Mouse (Mus musculus): Measurements from ENCODE around the gene Kansl1l. TPM values are rescaled to one million over a fixed set of nuclear protein-coding genes. Genes with fewer than 3 reads are reported as not detected.

The Kansl1l gene
- polyA plus RNA-seq, 1 experiment from 2014 or later = 11.0 TPM

GRCm38 (mm10) chr1:66821966-66822365 lies 4.6 kb upstream of the Kansl1l start:
- Histone ChIP-seq H3K9ac (ENCODE audit: low read length) (no peak overlapping the region), H3K4me1 (ENCODE audit: control insufficient read depth, insufficient read depth, low read length) (0 out of 2 replicates have a peak, but pooled peaks cover 4% of the 10 kb centered on the region), H3K9me3 (replicated peaks; ENCODE audit: control insufficient read depth, low read length) (no peaks in the 10 kb centered on the region), H3K36me3 (ENCODE audit: control insufficient read depth, insufficient read depth, low read length) (no peaks in the 10 kb centered on the region), H3K4me2 (ENCODE audit: low read depth, low read length) (no peak overlapping the region), H3K27ac (ENCODE audit: low read length) (no peak overlapping the region), H3K4me3 (replicated peaks; ENCODE audit: low read length) (no peak overlapping the region), H3K27me3 (ENCODE audit: control insufficient read depth, insufficient read depth, low read length) (no peaks in the 10 kb centered on the region)
- WGBS = 71% methylated on average over 9 of the region's 9 CpGs
- no peak for ATAC-seq (ENCODE audit: insufficient read depth, low FRiP score)

GRCm38 (mm10) chr1:66820241-66820640 lies 2.9 kb upstream of the Kansl1l start:
- no peak overlapping the region for H3K9ac ChIP-seq (ENCODE audit: low read length)
- no peaks in the 10 kb centered on the region for H3K9me3 ChIP-seq (replicated peaks; ENCODE audit: control insufficient read depth, low read length)
- 16% methylated on average over 7 of the region's 7 CpGs for WGBS
- H3K27me3 ChIP-seq (ENCODE audit: control insufficient read depth, insufficient read depth, low read length) = no peaks in the 10 kb centered on the region
- ATAC-seq (ENCODE audit: insufficient read depth, low FRiP score) = no peak
- no peak overlapping the region for H3K4me2 ChIP-seq (ENCODE audit: low read depth, low read length)
- 0 out of 2 replicates have a peak, but pooled peaks cover 4% of the 10 kb centered on the region for H3K4me1 ChIP-seq (ENCODE audit: control insufficient read depth, insufficient read depth, low read length)
- no peak overlapping the region for H3K4me3 ChIP-seq (replicated peaks; ENCODE audit: low read length)
- no peaks in the 10 kb centered on the region for H3K36me3 ChIP-seq (ENCODE audit: control insufficient read depth, insufficient read depth, low read length)
- H3K27ac ChIP-seq (ENCODE audit: low read length) = no peak overlapping the region

- ATAC-seq (ENCODE audit: insufficient read depth, low FRiP score) = peak; percentile 26
- Histone ChIP-seq H3K4me2 (ENCODE audit: low read depth, low read length) (peak overlapping the region; percentile 83), H3K4me1 (ENCODE audit: control insufficient read depth, insufficient read depth, low read length) (0 out of 2 replicates have a peak, but pooled peaks cover 4% of the 10 kb centered on the region), H3K9me3 (replicated peaks; ENCODE audit: control insufficient read depth, low read length) (no peaks in the 10 kb centered on the region), H3K9ac (ENCODE audit: low read length) (peak overlapping the region; percentile 81), H3K27me3 (ENCODE audit: control insufficient read depth, insufficient read depth, low read length) (no peaks in the 10 kb centered on the region), H3K36me3 (ENCODE audit: control insufficient read depth, insufficient read depth, low read length) (no peaks in the 10 kb centered on the region), H3K4me3 (replicated peaks; ENCODE audit: low read length) (peak overlapping the region; percentile 76), H3K27ac (ENCODE audit: low read length) (peak overlapping the region; percentile 1; the same call in 1 of the 2 replicates)
- WGBS = 1% methylated on average over 20 of the region's 20 CpGs
Observed at GRCm38 (mm10) chr1:66817865-66818315, 528 bp upstream of the Kansl1l start.

- peak overlapping the region; percentile 99 for H3K27ac ChIP-seq (ENCODE audit: low read length)
- ATAC-seq (ENCODE audit: insufficient read depth, low FRiP score) = peak; percentile 87
- no peaks in the 10 kb centered on the region for H3K27me3 ChIP-seq (ENCODE audit: control insufficient read depth, insufficient read depth, low read length)
- 0 out of 2 replicates have a peak, but pooled peaks cover 4% of the 10 kb centered on the region for H3K4me1 ChIP-seq (ENCODE audit: control insufficient read depth, insufficient read depth, low read length)
- under 1% methylated on average over 59 of the region's 63 CpGs for WGBS
- peak overlapping the region; percentile 94 for H3K9ac ChIP-seq (ENCODE audit: low read length)
- no peaks in the 10 kb centered on the region for H3K36me3 ChIP-seq (ENCODE audit: control insufficient read depth, insufficient read depth, low read length)
- no peaks in the 10 kb centered on the region for H3K9me3 ChIP-seq (replicated peaks; ENCODE audit: control insufficient read depth, low read length)
- H3K4me3 ChIP-seq (replicated peaks; ENCODE audit: low read length) = peak overlapping the region; percentile 76
- peak overlapping the region; percentile 81 for H3K4me2 ChIP-seq (ENCODE audit: low read depth, low read length)
Observed at GRCm38 (mm10) chr1:66816837-66817452, 417 bp downstream of the Kansl1l start.

- Histone ChIP-seq H3K4me3 (replicated peaks; ENCODE audit: low read length) (peak overlapping the region; percentile 76), H3K36me3 (ENCODE audit: control insufficient read depth, insufficient read depth, low read length) (no peaks in the 10 kb centered on the region), H3K4me2 (ENCODE audit: low read depth, low read length) (peak overlapping the region; percentile 81), H3K9me3 (replicated peaks; ENCODE audit: control insufficient read depth, low read length) (no peaks in the 10 kb centered on the region), H3K9ac (ENCODE audit: low read length) (peak overlapping the region; percentile 77), H3K4me1 (ENCODE audit: control insufficient read depth, insufficient read depth, low read length) (0 out of 2 replicates have a peak, but pooled peaks cover 4% of the 10 kb centered on the region), H3K27ac (ENCODE audit: low read length) (peak overlapping the region; percentile 99), H3K27me3 (ENCODE audit: control insufficient read depth, insufficient read depth, low read length) (no peaks in the 10 kb centered on the region)
- under 1% methylated on average over 39 of the region's 39 CpGs for WGBS
- peak; percentile 5; the same call in 1 of the 2 replicates for ATAC-seq (ENCODE audit: insufficient read depth, low FRiP score)
Observed at GRCm38 (mm10) chr1:66815941-66816777, 1.2 kb downstream of the Kansl1l start.

- H3K4me1 ChIP-seq (ENCODE audit: control insufficient read depth, insufficient read depth, low read length) = no peaks in the 10 kb centered on the region
- no peak for ATAC-seq (ENCODE audit: insufficient read depth, low FRiP score)
- no peak overlapping the region for H3K4me3 ChIP-seq (replicated peaks; ENCODE audit: low read length)
- H3K9ac ChIP-seq (ENCODE audit: low read length) = peak overlapping the region; percentile 44; the same call in 1 of the 2 replicates
- H3K9me3 ChIP-seq (replicated peaks; ENCODE audit: control insufficient read depth, low read length) = no peaks in the 10 kb centered on the region
- H3K4me2 ChIP-seq (ENCODE audit: low read depth, low read length) = peak overlapping the region; percentile 39; the same call in 1 of the 2 replicates
- peak overlapping the region; percentile 17; the same call in 1 of the 2 replicates for H3K27ac ChIP-seq (ENCODE audit: low read length)
- 53% methylated on average over 8 of the region's 8 CpGs for WGBS
- no peaks in the 10 kb centered on the region for H3K36me3 ChIP-seq (ENCODE audit: control insufficient read depth, insufficient read depth, low read length)
- no peaks in the 10 kb centered on the region for H3K27me3 ChIP-seq (ENCODE audit: control insufficient read depth, insufficient read depth, low read length)
Observed at GRCm38 (mm10) chr1:66814756-66815155, 2.6 kb downstream of the Kansl1l start.

GRCm38 (mm10) chr1:66813191-66813590 lies 4.2 kb downstream of the Kansl1l start:
- 59% methylated on average over 1 of the region's 1 CpGs for WGBS

GRCm38 (mm10) chr1:66806821-66807220 lies 10.5 kb downstream of the Kansl1l start:
- Histone ChIP-seq H3K4me1 (ENCODE audit: control insufficient read depth, insufficient read depth, low read length) (no peaks in the 10 kb centered on the region), H3K9me3 (replicated peaks; ENCODE audit: control insufficient read depth, low read length) (no peaks in the 10 kb centered on the region), H3K4me2 (ENCODE audit: low read depth, low read length) (no peak overlapping the region), H3K9ac (ENCODE audit: low read length) (no peak overlapping the region), H3K27me3 (ENCODE audit: control insufficient read depth, insufficient read depth, low read length) (no peaks in the 10 kb centered on the region), H3K36me3 (ENCODE audit: control insufficient read depth, insufficient read depth, low read length) (no peaks in the 10 kb centered on the region), H3K27ac (ENCODE audit: low read length) (no peak overlapping the region), H3K4me3 (replicated peaks; ENCODE audit: low read length) (no peak overlapping the region)
- WGBS = 91% methylated on average over 1 of the region's 1 CpGs
- no peak for ATAC-seq (ENCODE audit: insufficient read depth, low FRiP score)

More at GRCm38 (mm10) chr1:66813191-66813590, 4.2 kb downstream of the Kansl1l start:
- no peaks in the 10 kb centered on the region for H3K27me3 ChIP-seq (ENCODE audit: control insufficient read depth, insufficient read depth, low read length)
- H3K9me3 ChIP-seq (replicated peaks; ENCODE audit: control insufficient read depth, low read length) = no peaks in the 10 kb centered on the region
- no peaks in the 10 kb centered on the region for H3K4me1 ChIP-seq (ENCODE audit: control insufficient read depth, insufficient read depth, low read length)
- H3K4me3 ChIP-seq (replicated peaks; ENCODE audit: low read length) = no peak overlapping the region
- no peak overlapping the region for H3K4me2 ChIP-seq (ENCODE audit: low read depth, low read length)
- no peak overlapping the region for H3K27ac ChIP-seq (ENCODE audit: low read length)
- H3K9ac ChIP-seq (ENCODE audit: low read length) = no peak overlapping the region
- ATAC-seq (ENCODE audit: insufficient read depth, low FRiP score) = no peak
- no peaks in the 10 kb centered on the region for H3K36me3 ChIP-seq (ENCODE audit: control insufficient read depth, insufficient read depth, low read length)

GRCm38 (mm10) chr1:66805408-66805807 lies 12.0 kb downstream of the Kansl1l start:
- WGBS = 81% methylated on average over 1 of the region's 1 CpGs
- Histone ChIP-seq H3K27me3 (ENCODE audit: control insufficient read depth, insufficient read depth, low read length) (no peaks in the 10 kb centered on the region), H3K9ac (ENCODE audit: low read length) (no peak overlapping the region)

More at GRCm38 (mm10) chr1:66805408-66805807, 12.0 kb downstream of the Kansl1l start:
- no peak overlapping the region for H3K27ac ChIP-seq (ENCODE audit: low read length)
- no peak for ATAC-seq (ENCODE audit: insufficient read depth, low FRiP score)
- no peak overlapping the region for H3K4me2 ChIP-seq (ENCODE audit: low read depth, low read length)
- H3K36me3 ChIP-seq (ENCODE audit: control insufficient read depth, insufficient read depth, low read length) = peaks cover 2% of the 10 kb centered on the region
- no peaks in the 10 kb centered on the region for H3K9me3 ChIP-seq (replicated peaks; ENCODE audit: control insufficient read depth, low read length)
- no peak overlapping the region for H3K4me3 ChIP-seq (replicated peaks; ENCODE audit: low read length)
- H3K4me1 ChIP-seq (ENCODE audit: control insufficient read depth, insufficient read depth, low read length) = no peaks in the 10 kb centered on the region
